Mouse (Mus musculus): ENCODE measurements around the gene Dnah10.

GRCm38 (mm10) chr5:124873890-124874601, 149.2 kb downstream of the Dnah10 start:
- TF ChIP-seq CTCF (IDR thresholded peaks at IDR 0.05; ENCODE audit: low read depth, low read length) (no peak), POLR2A (IDR thresholded peaks at IDR 0.05; ENCODE audit: extremely low read depth, insufficient read depth, low read length) (no peak)

Data from liver, adult 2 months (tissue).